Mouse (Mus musculus) MEL (cell line): ENCODE results near the gene Slc25a26. TPM values are rescaled to one million over a fixed set of nuclear protein-coding genes. Genes with fewer than 3 reads are reported as not detected.
A peak's percentile ranks its signal among the peaks of the same experiment; 100 is the strongest.

Source experiments
- DNase-seq: peaks from one replicate; pipeline ENCODE4 v3.0.0; 2011; ENCODE audit warnings: low read depth, low spot score
- H3K27ac ChIP-seq: 2 replicates; pipeline ENCODE4 v1.5.1; 2012; ENCODE audit warnings: low read depth, mild to moderate bottlenecking, control low read depth, low read length, moderate library complexity; ENCODE audit not compliant: control insufficient read depth
- H3K27me3 ChIP-seq, 2 experiments: fragments of 150-350 bp in 1 of 2; sonication (generic) in 1 of 2; 2 replicates each; pipeline ENCODE4 v1.6.1; 2012; ENCODE audit warnings: low read length in 2 of 2, mild to moderate bottlenecking in 2 of 2, improper control_type of control experiment in 1 of 2, moderate library complexity in 1 of 2; ENCODE audit not compliant: insufficient read depth in 2 of 2, control insufficient read depth in 1 of 2
- H3K36me3 ChIP-seq, 2 experiments: 2 replicates each; pipeline ENCODE4 v1.6.1; 2012 to 2014; ENCODE audit warnings: low read length in 2 of 2, improper control_type of control experiment in 1 of 2, inconsistent platforms in 1 of 2, mild to moderate bottlenecking in 1 of 2; ENCODE audit not compliant: insufficient read depth in 2 of 2, control insufficient read depth in 1 of 2
- H3K4me1 ChIP-seq, 2 experiments: fragments of 150-350 bp in 1 of 2; sonication (generic) in 1 of 2; 2 replicates each; pipeline ENCODE4 v1.6.1; 2012; ENCODE audit warnings: low read length in 2 of 2, improper control_type of control experiment in 1 of 2, mild to moderate bottlenecking in 1 of 2; ENCODE audit not compliant: insufficient read depth in 2 of 2, control insufficient read depth in 1 of 2
- H3K4me3 ChIP-seq, 2 experiments: fragments of 150-350 bp in 1 of 2; sonication (generic) in 1 of 2; 2 replicates each; pipeline ENCODE4 v1.5.1; 2012; ENCODE audit warnings: low read depth in 2 of 2, low read length in 2 of 2, mild to moderate bottlenecking in 2 of 2, moderate library complexity in 2 of 2, control low read depth in 1 of 2, improper control_type of control experiment in 1 of 2; ENCODE audit not compliant: control insufficient read depth in 1 of 2, insufficient read depth in 1 of 2
- H3K79me2 ChIP-seq: 2 replicates; pipeline ENCODE4 v1.6.1; 2012; ENCODE audit warnings: mild to moderate bottlenecking, low read length, moderate library complexity; ENCODE audit not compliant: control insufficient read depth, poor library complexity, insufficient read depth
- H3K9ac ChIP-seq: 2 replicates; pipeline ENCODE4 v1.6.1; 2012; ENCODE audit warnings: low read depth, mild to moderate bottlenecking, control low read depth, low read length, moderate library complexity; ENCODE audit not compliant: control insufficient read depth, poor library complexity, severe bottlenecking
- H3K9me3 ChIP-seq: fragments of 150-350 bp; sonication (generic); replicated peaks from 2 replicates; pipeline ENCODE4 v1.6.1; 2012; ENCODE audit warnings: mild to moderate bottlenecking, low read length, improper control_type of control experiment, moderate library complexity; ENCODE audit not compliant: insufficient read depth
- CHD1 ChIP-seq: IDR thresholded peaks from 2 replicates; pipeline ENCODE4 v1.6.1; 2012; ENCODE audit warnings: low read depth, mild to moderate bottlenecking, inconsistent platforms, low read length, improper control_type of control experiment
- CHD2 ChIP-seq: IDR thresholded peaks from 2 replicates; pipeline ENCODE4 v1.6.1; 2011; ENCODE audit warnings: low read length, improper control_type of control experiment
- CTCF ChIP-seq, 3 experiments: IDR thresholded peaks in 2 of 3; conservative IDR thresholded peaks in 1 of 3; 2 replicates each; pipeline ENCODE4 v1.5.1; 2011 to 2012; ENCODE audit warnings: low read length in 3 of 3, low read depth in 2 of 3, mild to moderate bottlenecking in 2 of 3, improper control_type of control experiment in 1 of 3, inconsistent platforms in 1 of 3, mixed read lengths in 1 of 3, moderate library complexity in 1 of 3; ENCODE audit not compliant: control insufficient read depth in 1 of 3, insufficient read depth in 1 of 3, poor library complexity in 1 of 3, severe bottlenecking in 1 of 3
- E2F4 ChIP-seq: IDR thresholded peaks from 2 replicates; pipeline ENCODE4 v1.6.1; 2011; ENCODE audit warnings: low read depth, low read length, improper control_type of control experiment, borderline replicate concordance
- ELF1 ChIP-seq: IDR thresholded peaks from 2 replicates; pipeline ENCODE4 v1.6.1; 2014; ENCODE audit warnings: low read depth, mild to moderate bottlenecking, inconsistent platforms, low read length, improper control_type of control experiment, moderate library complexity
- ETS1 ChIP-seq: IDR thresholded peaks from 2 replicates; pipeline ENCODE4 v1.6.1; 2012; ENCODE audit warnings: low read depth, mild to moderate bottlenecking, inconsistent platforms, low read length, improper control_type of control experiment, moderate library complexity
- GABPA ChIP-seq: IDR thresholded peaks from 2 replicates; pipeline ENCODE4 v1.6.1; 2012; ENCODE audit warnings: low read depth, mild to moderate bottlenecking, inconsistent platforms, low read length, improper control_type of control experiment, moderate library complexity
- GATA1 ChIP-seq: IDR thresholded peaks from 2 replicates; pipeline ENCODE4 v1.6.1; 2011; ENCODE audit warnings: low read depth, low read length, improper control_type of control experiment
- KAT2A ChIP-seq: conservative IDR thresholded peaks from 2 replicates; pipeline ENCODE4 v1.6.1; 2012; ENCODE audit warnings: low read depth, low read length, improper control_type of control experiment, inconsistent platforms
- MAFK ChIP-seq: IDR thresholded peaks from 2 replicates; pipeline ENCODE4 v1.6.1; 2011; ENCODE audit warnings: low read depth, mild to moderate bottlenecking, low read length, improper control_type of control experiment, borderline replicate concordance
- MAZ ChIP-seq: IDR thresholded peaks from 2 replicates; pipeline ENCODE4 v1.6.1; 2012; ENCODE audit warnings: low read depth, mild to moderate bottlenecking, inconsistent platforms, low read length, improper control_type of control experiment
- MXI1 ChIP-seq: IDR thresholded peaks from 2 replicates; pipeline ENCODE4 v1.6.1; 2011; ENCODE audit warnings: mild to moderate bottlenecking, low read depth, low read length, improper control_type of control experiment
- MYB ChIP-seq: IDR thresholded peaks from 2 replicates; pipeline ENCODE4 v1.6.1; 2011; ENCODE audit warnings: mild to moderate bottlenecking, low read depth, low read length, improper control_type of control experiment
- MYC ChIP-seq: IDR thresholded peaks from 2 replicates; pipeline ENCODE4 v1.6.1; 2011; ENCODE audit warnings: low read depth, mild to moderate bottlenecking, low read length, improper control_type of control experiment, moderate library complexity
- NRF1 ChIP-seq: IDR thresholded peaks from 2 replicates; pipeline ENCODE4 v1.6.1; 2014; ENCODE audit warnings: low read depth, mild to moderate bottlenecking, inconsistent platforms, low read length, improper control_type of control experiment, moderate library complexity; ENCODE audit not compliant: poor library complexity, insufficient read depth, severe bottlenecking
- POLR2A ChIP-seq, 2 experiments: IDR thresholded peaks; 2 replicates each; pipeline ENCODE4 v1.6.1; 2011 to 2012; ENCODE audit warnings: low read length in 2 of 2, mild to moderate bottlenecking in 2 of 2, control low read depth in 1 of 2, improper control_type of control experiment in 1 of 2, low read depth in 1 of 2, moderate library complexity in 1 of 2; ENCODE audit not compliant: control insufficient read depth in 1 of 2, insufficient read depth in 1 of 2, poor library complexity in 1 of 2
- POLR2AphosphoS2 ChIP-seq: IDR thresholded peaks from 2 replicates; pipeline ENCODE4 v1.6.1; 2011; ENCODE audit warnings: low read length, improper control_type of control experiment
- RCOR1 ChIP-seq: IDR thresholded peaks from 2 replicates; pipeline ENCODE4 v1.6.1; 2012; ENCODE audit warnings: low read depth, mild to moderate bottlenecking, inconsistent platforms, low read length, improper control_type of control experiment
- SMC3 ChIP-seq: IDR thresholded peaks from 2 replicates; pipeline ENCODE4 v1.6.1; 2011; ENCODE audit warnings: low read depth, low read length, improper control_type of control experiment
- TAL1 ChIP-seq: IDR thresholded peaks from 2 replicates; pipeline ENCODE4 v1.6.1; 2012; ENCODE audit warnings: mild to moderate bottlenecking, inconsistent platforms, low read length, moderate library complexity, mixed read lengths
- USF2 ChIP-seq, 2 experiments: IDR thresholded peaks; 2 replicates each; pipeline ENCODE4 v1.6.1; 2011 to 2012; ENCODE audit warnings: improper control_type of control experiment in 2 of 2, low read length in 2 of 2, borderline replicate concordance in 1 of 2, inconsistent platforms in 1 of 2, low read depth in 1 of 2, mild to moderate bottlenecking in 1 of 2; ENCODE audit not compliant: insufficient read depth in 1 of 2
- ZC3H11A ChIP-seq: IDR thresholded peaks from 2 replicates; pipeline ENCODE4 v1.6.1; 2012; ENCODE audit warnings: low read depth, mild to moderate bottlenecking, inconsistent platforms, low read length, improper control_type of control experiment
- ZMIZ1 ChIP-seq: IDR thresholded peaks from 2 replicates; pipeline ENCODE4 v1.6.1; 2012; ENCODE audit warnings: low read depth, mild to moderate bottlenecking, inconsistent platforms, low read length, improper control_type of control experiment, moderate library complexity
- ZNF384 ChIP-seq: IDR thresholded peaks from 2 replicates; pipeline ENCODE4 v1.6.1; 2012; ENCODE audit warnings: low read depth, mild to moderate bottlenecking, inconsistent platforms, low read length, improper control_type of control experiment
- polyA plus RNA-seq, 2 experiments: library from polyadenylated mRNA; stranded (reverse) in 1 of 2; unstranded in 1 of 2; fragments of >175 nt in 1 of 2; fragments of >200 nt in 1 of 2; gene quantifications; 2 replicates each; pipeline versions ENCODE4 v1.2.1 to v1.2.4; 2012; ENCODE audit warnings: low replicate concordance in 2 of 2, low read depth in 1 of 2; ENCODE audit not compliant: insufficient read length in 2 of 2, insufficient read depth in 1 of 2, missing spikeins in 1 of 2
- total RNA-seq: library from RNA; depleted of rRNA; stranded (reverse); fragments of 300-350 nt; gene quantifications from 2 replicates; pipeline ENCODE4 v1.2.3, GENCODE M21; 2012

The Slc25a26 gene
- total and polyA plus RNA-seq, 3 experiments: 8.1 to 11.5 TPM; not detected in 1

DNA sequence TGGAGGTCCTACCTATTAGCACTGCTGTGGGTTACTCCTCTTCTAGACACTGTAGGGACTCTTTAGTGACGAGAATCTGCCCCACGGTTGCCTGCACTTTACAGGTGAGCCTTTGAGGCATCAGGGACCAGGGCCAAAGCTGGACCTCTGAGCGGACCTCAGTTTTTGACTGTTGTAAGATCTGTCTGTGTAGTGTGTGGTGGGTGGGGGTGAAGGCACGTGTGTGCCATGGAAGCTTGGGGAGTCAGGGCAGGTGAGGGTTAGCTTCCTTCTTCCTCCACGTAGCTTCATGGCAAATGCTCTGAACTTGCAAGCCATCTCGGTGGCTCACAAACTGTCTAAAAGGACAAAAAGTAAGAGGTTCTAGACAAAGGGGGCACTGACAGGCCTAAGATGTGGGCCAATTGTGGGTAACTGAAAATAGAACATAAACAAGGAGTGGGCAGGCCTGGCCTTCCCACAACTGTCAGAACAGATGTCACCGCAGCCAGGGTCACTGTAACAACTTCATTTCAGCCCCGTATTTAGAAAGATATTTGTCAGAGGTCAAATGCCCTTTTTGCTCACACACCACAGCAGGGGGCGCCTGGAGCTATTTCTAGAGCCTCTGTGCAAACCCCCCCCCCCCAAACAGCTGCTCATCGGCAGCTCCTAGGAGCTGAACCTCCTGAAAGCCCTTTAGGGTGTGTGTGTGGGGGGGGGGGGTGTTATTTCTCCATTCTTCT, 96.8 kb downstream of the Slc25a26 start:
- Histone ChIP-seq H3K36me3 (no peaks in the 10 kb centered on the region), H3K4me3 (no peak overlapping the region)
- no peak for DNase-seq

DNA sequence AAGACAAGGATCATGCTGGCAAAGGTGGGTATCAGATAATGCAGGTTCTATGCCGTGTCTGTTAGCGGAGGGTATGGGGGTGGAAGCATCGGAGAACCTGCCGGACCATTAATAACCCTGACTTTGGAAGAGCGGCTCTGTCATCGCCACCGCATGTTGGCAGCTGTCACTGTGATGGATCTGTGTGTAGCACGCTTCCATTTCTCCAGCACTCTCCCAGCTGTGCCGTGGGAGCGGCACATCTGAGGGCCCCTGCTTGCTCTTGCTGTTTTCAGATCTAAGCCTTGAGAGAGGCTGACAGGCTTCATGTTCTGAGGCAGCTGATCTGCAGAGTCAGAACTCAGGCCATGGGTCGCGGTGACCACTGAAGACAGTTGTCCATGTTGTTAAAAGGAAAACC, 98.3 kb downstream of the Slc25a26 start:
- H3K27me3 ChIP-seq: no peaks in the 10 kb centered on the region
- no peaks in the 10 kb centered on the region for H3K4me1 ChIP-seq
- no peaks in the 10 kb centered on the region for H3K79me2 ChIP-seq
- H3K9me3 ChIP-seq: no peaks in the 10 kb centered on the region
- no peak for DNase-seq
- no peak overlapping the region for H3K4me3 ChIP-seq
- H3K9ac ChIP-seq: no peak overlapping the region
- no peak for TF ChIP-seq MXI1
- TF ChIP-seq GATA1: no peak
- TF ChIP-seq MYC: no peak
- TF ChIP-seq USF2 (IDR thresholded peaks at IDR 0.05; ENCODE audit: borderline replicate concordance in 1 of 2, insufficient read depth in 1 of 2, low read depth in 1 of 2, low read length in 2 of 2): no peak
- no peak for TF ChIP-seq CHD2
- TF ChIP-seq E2F4: no peak
- TF ChIP-seq ETS1: no peak
- no peak for TF ChIP-seq ELF1
- no peak for TF ChIP-seq POLR2A (IDR thresholded peaks at IDR 0.05; ENCODE audit: control insufficient read depth in 1 of 2, insufficient read depth in 1 of 2, low read depth in 1 of 2, low read length in 2 of 2, poor library complexity in 1 of 2)
- no peak for TF ChIP-seq ZNF384
- TF ChIP-seq ZC3H11A: no peak
- TF ChIP-seq RCOR1: no peak
- no peak for TF ChIP-seq MAFK
- no peak for TF ChIP-seq KAT2A
- TF ChIP-seq NRF1: no peak
- TF ChIP-seq CTCF (IDR thresholded peaks at IDR 0.05 in 2 of 3, conservative IDR thresholded peaks at IDR 0.05 in 1 of 3; ENCODE audit: control insufficient read depth in 1 of 3, insufficient read depth in 1 of 3, low read depth in 2 of 3, low read length in 3 of 3, poor library complexity in 1 of 3, severe bottlenecking in 1 of 3): no peak
- TF ChIP-seq MYB: no peak
- no peak for TF ChIP-seq POLR2AphosphoS2
- no peak for TF ChIP-seq ZMIZ1
- no peak for TF ChIP-seq GABPA
- no peaks in the 10 kb centered on the region for H3K36me3 ChIP-seq
- H3K27ac ChIP-seq: no peak overlapping the region

More for the DNA sequence above, 96.8 kb downstream of the Slc25a26 start:
- Histone ChIP-seq H3K9me3 (no peaks in the 10 kb centered on the region), H3K79me2 (no peaks in the 10 kb centered on the region), H3K4me1 (no peaks in the 10 kb centered on the region), H3K9ac (no peak overlapping the region), H3K27me3 (no peaks in the 10 kb centered on the region), H3K27ac (no peak overlapping the region)
- peak in 2 of 3 experiments; percentile 19 to 22; a peak in 2 of 6 replicates for TF ChIP-seq CTCF (IDR thresholded peaks at IDR 0.05 in 2 of 3, conservative IDR thresholded peaks at IDR 0.05 in 1 of 3; ENCODE audit: control insufficient read depth in 1 of 3, insufficient read depth in 1 of 3, low read depth in 2 of 3, low read length in 3 of 3, poor library complexity in 1 of 3, severe bottlenecking in 1 of 3)
- peak; percentile 40 for TF ChIP-seq SMC3
- TF ChIP-seq CHD1: no peak
- no peak for TF ChIP-seq ELF1
- TF ChIP-seq TAL1: no peak
- TF ChIP-seq ZMIZ1: no peak
- TF ChIP-seq MAZ: no peak
